Mouse (Mus musculus) right cerebral cortex, adult 18-20 months (tissue): Measurements from ENCODE around the gene Ifi27l2a.
"Not testable (repeated sequence)": the region's sequence is repeated elsewhere in the genome, so short reads cannot be mapped to it uniquely, and the experiment has no call there.

Source experiments
- DNase-seq: peaks from one replicate; pipeline ENCODE4 v3.0.0; 2022; ENCODE audit warnings: mixed read lengths

Ifi27l2a gene

GRCm38 (mm10) chr12:103443524-103443923 is at the start of gene Ifi27l2a:
Ifi27l2a (minus strand) TSS chr12:103443680.
- DNase-seq = no peak

DNA sequence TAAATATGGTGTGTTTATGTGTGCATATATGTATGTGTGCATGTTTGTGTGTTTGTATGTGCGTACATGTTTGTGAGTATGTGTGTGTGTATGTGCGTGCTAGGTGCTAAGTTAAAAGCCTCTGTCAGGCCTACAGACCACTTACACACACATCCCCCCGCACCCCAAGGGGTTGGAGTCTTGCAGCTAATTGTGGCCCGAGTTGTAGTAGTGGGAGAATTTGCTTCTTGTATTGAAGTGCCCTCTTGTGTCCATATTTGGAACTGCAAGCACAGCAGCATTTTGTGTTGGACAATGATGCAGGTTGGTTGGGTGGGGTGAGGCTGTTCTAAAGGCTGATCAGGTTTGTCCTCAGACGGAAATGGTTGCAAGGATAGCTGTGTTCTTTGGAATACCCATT is 49.3 kb upstream of the Ifi27l2a start:
- DNase-seq = peak; percentile 62

DNA sequence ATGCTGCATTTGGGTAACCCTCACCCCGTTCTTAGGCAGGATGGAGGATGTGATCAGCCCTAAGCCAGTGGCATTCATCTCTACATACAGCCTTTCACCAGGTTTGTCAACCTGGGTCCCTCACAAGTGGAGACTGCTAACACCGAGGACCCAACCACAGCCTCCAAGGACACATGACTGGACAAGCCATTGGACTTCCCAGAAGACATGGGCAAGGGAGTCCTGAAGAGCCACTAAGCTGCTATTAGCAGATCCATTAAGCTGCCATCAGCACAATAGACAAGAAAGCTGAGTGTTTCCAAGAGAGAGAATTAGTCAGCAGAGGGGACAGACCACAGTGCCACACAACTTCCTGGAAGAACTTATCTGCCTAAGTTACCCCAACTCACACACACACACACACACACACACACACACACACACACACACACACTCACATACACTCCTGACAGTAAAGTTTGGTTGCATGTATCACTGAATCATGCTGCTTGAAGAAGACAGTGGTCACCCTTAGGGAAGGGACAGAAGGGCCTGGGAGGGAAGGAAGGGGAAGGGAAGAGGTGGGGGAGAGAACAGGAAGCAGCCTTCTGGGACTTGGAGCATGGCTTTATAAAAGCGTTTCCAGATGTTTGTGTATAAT is 47.7 kb upstream of the Ifi27l2a start:
- DNase-seq = no peak

- no peak for DNase-seq
These were observed 44.3 kb upstream of the Ifi27l2a start for GRCm38 (mm10) chr12:103487750-103488149.

GRCm38 (mm10) chr12:103487276-103487675 is 43.8 kb upstream of the Ifi27l2a start:
- no peak for DNase-seq

GRCm38 (mm10) chr12:103486726-103487125 is 43.2 kb upstream of the Ifi27l2a start:
- no peak for DNase-seq

DNA sequence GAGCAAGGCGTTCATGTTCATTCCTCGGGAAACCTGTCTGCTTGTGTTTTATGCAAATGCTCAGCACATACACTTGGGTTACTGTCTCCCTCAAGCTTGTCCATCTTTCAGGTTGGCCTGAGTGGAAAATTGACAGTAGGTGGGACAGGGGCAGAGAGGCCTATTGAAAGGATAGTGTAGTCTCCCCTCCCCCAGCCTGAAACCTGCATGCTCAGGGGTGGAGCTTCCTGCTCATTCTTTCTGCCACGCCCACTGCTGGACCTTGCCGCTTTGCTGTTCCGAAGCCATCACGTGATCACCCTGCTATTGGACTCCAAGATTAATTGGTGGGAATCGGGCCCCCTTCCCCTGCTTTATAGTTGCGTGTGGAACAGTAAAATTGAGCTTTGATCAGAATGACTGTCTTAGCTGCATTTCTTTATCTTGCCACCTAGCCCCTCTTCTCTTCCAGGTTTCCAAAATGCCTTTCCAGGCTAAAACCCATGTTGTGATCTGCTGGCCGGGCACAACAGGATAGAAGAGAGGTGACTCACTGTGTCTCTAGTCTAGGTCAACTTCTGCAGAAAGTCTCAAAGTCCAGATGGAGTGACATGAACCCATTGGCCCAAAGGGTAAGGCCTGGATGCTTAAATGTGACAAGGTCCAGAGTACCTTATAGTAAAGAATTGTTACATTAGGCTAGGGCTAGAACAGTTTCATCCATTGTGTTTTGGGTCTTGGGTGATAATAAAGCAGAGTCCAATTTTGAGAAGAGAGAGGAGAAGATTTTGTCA is 40.9 kb upstream of the Ifi27l2a start:
- not testable (repeated sequence) for DNase-seq

- no peak for DNase-seq
These were observed 39.3 kb upstream of the Ifi27l2a start for GRCm38 (mm10) chr12:103482781-103483180.

DNA sequence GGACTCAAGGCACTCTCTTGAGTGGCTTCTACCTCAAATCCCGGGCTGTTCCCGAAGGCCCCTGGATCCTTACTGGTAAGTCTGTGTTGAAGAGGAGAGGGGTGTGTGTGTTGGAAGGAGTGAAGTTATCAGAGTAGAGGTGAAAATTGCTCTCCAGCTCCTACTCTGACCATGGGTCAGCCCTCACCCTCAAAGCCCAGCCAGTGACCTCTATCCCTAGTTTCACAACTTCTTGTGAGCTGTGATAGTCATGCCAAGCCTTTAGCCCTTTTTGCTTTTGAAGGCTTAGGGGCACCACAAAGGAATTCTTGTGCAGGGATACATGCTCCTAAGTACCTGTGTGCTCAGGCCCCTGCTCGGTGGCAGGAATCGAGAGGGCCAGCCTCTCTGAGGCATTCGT is 38.2 kb upstream of the Ifi27l2a start:
- DNase-seq = no peak

DNA sequence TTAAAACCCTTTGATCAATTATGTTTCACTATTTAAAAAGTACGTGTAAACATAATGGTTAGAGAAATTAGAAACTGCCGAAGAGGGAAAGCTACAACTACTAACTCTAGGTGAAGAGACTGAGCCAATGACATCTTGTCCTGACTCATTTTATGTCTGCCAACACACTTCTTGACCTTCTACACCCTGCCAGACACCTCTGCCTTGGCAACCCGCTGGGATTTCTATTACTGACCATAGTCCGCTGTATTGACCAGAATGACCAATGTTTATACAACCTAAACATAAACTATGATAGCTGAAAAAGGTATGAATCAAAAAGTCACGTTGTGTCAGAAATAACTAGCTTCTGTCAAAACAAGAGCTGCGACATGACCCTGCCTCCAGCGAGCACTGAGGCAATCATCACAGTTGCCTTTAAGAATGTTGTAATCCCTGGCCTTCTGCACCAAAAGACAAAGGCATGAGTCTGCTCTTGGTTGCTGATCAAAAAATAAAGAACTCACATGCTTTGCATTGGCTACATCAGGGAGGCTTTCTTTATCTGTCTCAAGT is 34.1 kb upstream of the Ifi27l2a start:
- DNase-seq = no peak

DNA sequence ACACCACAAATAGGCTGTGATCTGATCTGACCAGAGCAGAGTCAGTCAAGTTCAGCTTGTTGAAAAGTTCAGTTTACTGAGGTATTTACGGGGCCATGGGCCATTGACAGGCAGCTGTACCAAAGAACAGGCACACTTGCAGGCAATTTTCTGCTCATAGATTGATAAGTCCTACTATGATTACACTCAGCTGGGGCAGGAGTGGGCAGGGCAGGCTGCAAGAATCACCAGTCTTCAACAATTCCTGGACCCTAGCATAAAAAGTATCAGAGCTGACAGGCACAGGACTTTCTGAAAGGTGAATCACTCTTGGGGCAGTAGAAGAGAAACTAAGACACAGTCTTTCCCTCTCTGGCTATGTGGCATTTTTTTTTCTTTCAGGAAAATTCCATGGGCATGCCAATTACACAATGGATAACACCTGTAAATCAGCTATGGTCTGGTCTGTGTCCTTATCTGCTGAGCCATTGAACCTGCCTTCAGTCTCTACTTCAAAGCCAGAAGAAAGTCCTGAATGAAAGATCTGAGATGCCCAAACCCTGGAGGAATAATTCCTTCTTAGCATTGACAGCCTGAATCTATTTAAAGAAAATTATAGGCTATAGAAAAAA is 33.4 kb upstream of the Ifi27l2a start:
- DNase-seq = no peak

DNA sequence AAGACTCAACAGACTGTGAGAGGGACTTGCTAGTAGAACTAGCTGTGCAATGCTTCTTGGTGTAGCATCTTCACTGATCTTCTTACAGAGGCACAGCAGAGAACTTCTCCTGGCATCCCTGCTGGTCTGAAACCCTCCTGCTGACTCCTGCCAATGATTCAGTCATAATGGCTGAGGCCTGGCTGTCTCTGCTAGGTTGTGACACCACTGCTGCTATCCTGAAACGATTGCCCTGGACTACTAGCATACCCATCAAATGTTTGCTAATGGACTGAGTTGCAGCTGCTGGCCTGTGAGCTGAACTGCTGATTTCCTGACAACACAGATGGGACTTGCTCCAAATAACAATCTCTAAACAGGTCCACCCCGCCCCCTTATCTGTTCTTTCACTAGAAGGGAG is 31.0 kb upstream of the Ifi27l2a start:
- DNase-seq = no peak

- DNase-seq = no peak
These were observed 13.7 kb upstream of the Ifi27l2a start, which contains the start of gene Ifi27l2b for GRCm38 (mm10) chr12:103457140-103457539. Ifi27l2b (minus strand) TSS chr12:103457223.

- DNase-seq = not testable (repeated sequence)
These were observed 13.2 kb upstream of the Ifi27l2a start for GRCm38 (mm10) chr12:103456727-103457126.

DNA sequence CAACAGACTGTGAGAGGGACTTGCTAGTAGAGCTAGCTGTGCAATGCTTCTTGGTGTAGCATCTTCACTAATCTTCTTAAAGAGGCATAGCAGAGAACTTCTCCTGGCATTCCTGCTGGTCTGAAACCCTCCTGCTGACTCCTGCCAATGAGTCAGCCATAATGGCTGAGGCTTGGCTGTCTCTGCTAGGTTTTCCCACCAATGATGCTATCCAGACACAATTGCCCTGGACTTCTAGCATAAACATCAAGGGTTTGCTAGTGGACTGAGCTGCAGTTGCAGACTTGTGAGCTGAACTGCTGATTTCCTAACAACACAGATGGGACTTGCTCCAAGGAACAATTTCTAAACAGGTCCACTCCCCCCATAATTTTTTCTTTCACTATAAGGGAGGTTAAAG is 9.9 kb upstream of the Ifi27l2a start:
- no peak for DNase-seq

DNA sequence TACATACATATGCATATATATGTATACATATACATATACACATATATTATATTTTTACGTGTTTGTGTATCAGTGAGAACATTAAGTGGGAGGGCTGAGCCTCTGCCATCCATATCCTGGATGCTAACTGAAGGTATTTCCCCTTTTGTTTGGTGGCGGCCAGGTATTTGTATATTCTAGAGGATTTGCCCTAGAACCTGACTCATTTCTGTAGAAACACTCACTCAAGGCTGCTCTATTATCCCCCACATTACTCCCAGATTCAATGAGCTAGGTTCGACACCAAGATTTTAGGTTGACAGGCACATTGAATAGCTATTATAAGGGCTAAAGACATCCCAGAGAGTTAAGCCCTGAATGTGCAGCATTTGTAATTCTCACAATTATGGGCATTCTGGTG is 1.6 kb upstream of the Ifi27l2a start:
- no peak for DNase-seq

- not testable (repeated sequence) for DNase-seq
These were observed 781 bp upstream of the Ifi27l2a start for GRCm38 (mm10) chr12:103444261-103444660.

GRCm38 (mm10) chr12:103437601-103438000 is 5.9 kb downstream of the Ifi27l2a start:
- DNase-seq = no peak

- no peak for DNase-seq
These were observed 8.6 kb downstream of the Ifi27l2a start for GRCm38 (mm10) chr12:103434861-103435260.

- DNase-seq = peak; percentile 82
These were observed 9.3 kb downstream of the Ifi27l2a start, which contains the start of gene Ifi27 for GRCm38 (mm10) chr12:103433986-103434731. Ifi27 (plus strand) TSS chr12:103434211.

DNA sequence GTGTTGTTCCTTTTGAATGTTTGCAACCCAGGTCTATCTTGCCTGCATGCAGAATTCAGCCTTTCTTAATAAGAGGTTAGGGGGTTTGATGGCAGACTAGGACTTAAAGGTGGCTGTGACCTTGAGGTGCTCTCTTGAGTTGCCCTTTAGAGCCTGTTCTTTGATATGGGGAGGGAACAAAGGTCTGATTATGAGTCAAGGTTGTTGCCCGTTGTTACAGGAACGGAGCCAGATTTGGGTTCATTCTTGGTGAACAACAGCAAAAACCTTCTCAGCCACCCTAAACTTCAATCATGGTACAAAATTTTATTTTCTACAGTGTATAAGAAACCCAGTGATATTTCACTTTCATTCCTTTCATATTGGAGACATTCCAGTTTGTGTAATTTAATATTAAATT is 10.1 kb downstream of the Ifi27l2a start:
- DNase-seq = no peak

DNA sequence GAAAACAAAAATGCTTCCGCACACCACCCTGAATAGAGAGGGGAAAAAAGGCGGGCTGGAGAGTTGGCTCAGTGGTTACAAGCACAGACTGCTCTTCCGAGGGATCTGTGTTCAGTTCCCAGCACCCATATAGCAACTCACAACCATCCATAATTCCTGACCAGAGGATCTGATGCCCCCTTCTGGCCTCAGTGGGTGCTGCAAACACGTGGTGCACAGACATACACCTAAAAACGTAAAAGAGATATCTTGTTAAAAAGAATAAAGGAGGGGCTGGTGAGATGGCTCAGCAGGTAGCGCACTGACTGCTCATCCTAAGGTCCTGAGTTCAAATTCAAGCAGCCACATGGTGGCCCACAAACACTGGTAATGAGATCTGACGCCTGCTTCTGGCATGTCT is 16.8 kb downstream of the Ifi27l2a start:
- DNase-seq = no peak
